Mouse (Mus musculus): Measurements from ENCODE around the gene Megf11.

GRCm38 (mm10) chr9:64696404-64696803, 311.0 kb downstream of the Megf11 start:
- no peak for TF ChIP-seq MYOG (IDR thresholded peaks at IDR 0.05; ENCODE audit: control insufficient read depth in 1 of 3, insufficient read depth in 1 of 3, insufficient read length in 2 of 3, low read depth in 2 of 3)
- no peak for TF ChIP-seq MAX (IDR thresholded peaks at IDR 0.05; ENCODE audit: low read depth)
- no peak for TF ChIP-seq POLR2A (IDR thresholded peaks at IDR 0.05; ENCODE audit: insufficient read length, low read depth)
- no peak for TF ChIP-seq USF1 (IDR thresholded peaks at IDR 0.05; ENCODE audit: low read depth)
- TF ChIP-seq E2F4 (IDR thresholded peaks at IDR 0.05; ENCODE audit: insufficient read depth): no peak
- TF ChIP-seq CEBPB (IDR thresholded peaks at IDR 0.05; ENCODE audit: insufficient read depth, poor library complexity, severe bottlenecking): no peak
- TF ChIP-seq POLR2AphosphoS2 (IDR thresholded peaks at IDR 0.05; ENCODE audit: insufficient read length, low read depth): no peak
- TF ChIP-seq TCF12 (IDR thresholded peaks at IDR 0.05; ENCODE audit: insufficient read depth, poor library complexity, severe bottlenecking): no peak
- no peak for TF ChIP-seq SRF (IDR thresholded peaks at IDR 0.05; ENCODE audit: control insufficient read depth, insufficient read length, low read depth)
- TF ChIP-seq REST (IDR thresholded peaks at IDR 0.05; ENCODE audit: insufficient read depth, insufficient read length): no peak

Measured in myocyte (in vitro differentiated cells).